Mouse (Mus musculus) midbrain, embryonic 11.5 days (tissue): ENCODE data around the gene 9130213A22Rik. TPM values are rescaled to one million over a fixed set of nuclear protein-coding genes. Genes with fewer than 3 reads are reported as not detected.

Experiments
- ATAC-seq: fragments of 200-750 bp; cut with Nextera tagmentation; 2 replicates; pipeline ENCODE4 v1.8.0; 2017; ENCODE audit warnings: moderate TSS enrichment, moderate library complexity; ENCODE audit not compliant: low FRiP score
- DNase-seq: peaks from one replicate; pipeline ENCODE4 v3.0.0; 2015; ENCODE audit warnings: low spot score; ENCODE audit errors: missing footprints
- H3K27ac ChIP-seq: fragments of 300-500 bp; sonication (generic); 2 replicates; pipeline ENCODE4 v1.5.1; 2014; ENCODE audit warnings: low read depth, low read length
- H3K27me3 ChIP-seq: fragments of 300-500 bp; sonication (generic); 2 replicates; pipeline ENCODE4 v1.6.1; 2014; ENCODE audit warnings: mild to moderate bottlenecking, low read length, moderate library complexity, mixed read lengths; ENCODE audit not compliant: control insufficient read depth, insufficient read depth
- H3K36me3 ChIP-seq: fragments of 300-500 bp; sonication (generic); 2 replicates; pipeline ENCODE4 v1.6.1; 2014; ENCODE audit warnings: mild to moderate bottlenecking, low read length, moderate library complexity, mixed read lengths; ENCODE audit not compliant: control insufficient read depth, insufficient read depth
- H3K4me1 ChIP-seq: fragments of 300-500 bp; sonication (generic); 2 replicates; pipeline ENCODE4 v1.6.1; 2014; ENCODE audit warnings: low read length; ENCODE audit not compliant: control insufficient read depth, insufficient read depth
- H3K4me2 ChIP-seq: fragments of 300-500 bp; sonication (generic); 2 replicates; pipeline ENCODE4 v1.6.1; 2014; ENCODE audit warnings: mild to moderate bottlenecking, moderate library complexity
- H3K4me3 ChIP-seq: fragments of 300-500 bp; sonication (generic); 2 replicates; pipeline ENCODE4 v1.5.1; 2014; ENCODE audit warnings: low read depth, low read length
- H3K9ac ChIP-seq: fragments of 300-500 bp; sonication (generic); 2 replicates; pipeline ENCODE4 v1.6.1; 2014; ENCODE audit warnings: low read length
- H3K9me3 ChIP-seq: fragments of 300-500 bp; sonication (generic); 2 replicates; pipeline ENCODE4 v1.6.1; 2016; ENCODE audit warnings: low read length; ENCODE audit not compliant: control insufficient read depth
- WGBS: fragments of 180-500 bp; shearing (Covaris S2); extraction: QIAGEN DNeasy Blood & Tissue Kit; methylation state at CpG from one replicate; pipeline ENCODE4 v1.1.7; 2014; 5-methylcytosine and 5-hydroxymethylcytosine counted together
- polyA plus RNA-seq: library from polyadenylated mRNA; unstranded; fragments of >200 nt; fragmentation: Nextera tagmentation; extraction: Ambion mirVana; gene quantifications from 2 replicates; pipeline ENCODE4 v1.2.1, GENCODE M21; 2014

Gene 9130213A22Rik
- polyA plus RNA-seq, 1 experiment from 2014 or later = 0.11 TPM

- WGBS = 13% methylated on average over 20 of the region's 20 CpGs
- Histone ChIP-seq H3K4me2 (peak overlapping the region; percentile 91), H3K4me3 (peak overlapping the region; percentile 61), H3K27ac (no peak overlapping the region), H3K4me1 (peaks cover 20% of the 10 kb centered on the region), H3K36me3 (no peaks in the 10 kb centered on the region), H3K9ac (peak overlapping the region; percentile 62), H3K9me3 (no peaks in the 10 kb centered on the region), H3K27me3 (peaks cover under 1% of the 10 kb centered on the region; the same call in 1 of the 2 replicates)
- no peak for ATAC-seq
- peak; percentile 84 for DNase-seq
These were observed 3.7 kb upstream of the 9130213A22Rik start for GRCm38 (mm10) chr11:69125919-69126705.

- Histone ChIP-seq H3K4me2 (peak within 1 kb of the TSS; percentile 91), H3K4me1 (peaks cover 22% of the 10 kb centered on the region), H3K9ac (peak within 1 kb of the TSS; percentile 62), H3K9me3 (no peaks in the 10 kb centered on the region), H3K36me3 (no peaks in the 10 kb centered on the region), H3K4me3 (peak within 1 kb of the TSS; percentile 61), H3K27me3 (peaks cover 4% of the 10 kb centered on the region), H3K27ac (no peak within 1 kb of the TSS)
- DNase-seq (no peak), ATAC-seq (no peak)
- WGBS = 9% methylated on average over 3 of the region's 3 CpGs
These were observed 3.3 kb upstream of the 9130213A22Rik start, which contains the start of gene Aloxe3 for GRCm38 (mm10) chr11:69125852-69125918. Aloxe3 (plus strand) TSS chr11:69125896.

- peak overlapping the region; percentile 91 for H3K4me2 ChIP-seq
- H3K36me3 ChIP-seq = no peaks in the 10 kb centered on the region
- H3K27me3 ChIP-seq = peaks cover 9% of the 10 kb centered on the region
- ATAC-seq (0 out of 2 replicates have a peak, but pooled peaks have one; percentile 16), DNase-seq (peak; percentile 100)
- H3K9me3 ChIP-seq = no peaks in the 10 kb centered on the region
- no peak overlapping the region for H3K27ac ChIP-seq
- H3K4me1 ChIP-seq = peaks cover 24% of the 10 kb centered on the region
- H3K9ac ChIP-seq = peak overlapping the region; percentile 62
- under 1% methylated on average over 24 of the region's 24 CpGs for WGBS
- peak overlapping the region; percentile 61 for H3K4me3 ChIP-seq
These were observed 2.9 kb upstream of the 9130213A22Rik start for GRCm38 (mm10) chr11:69125041-69125851.

DNA sequence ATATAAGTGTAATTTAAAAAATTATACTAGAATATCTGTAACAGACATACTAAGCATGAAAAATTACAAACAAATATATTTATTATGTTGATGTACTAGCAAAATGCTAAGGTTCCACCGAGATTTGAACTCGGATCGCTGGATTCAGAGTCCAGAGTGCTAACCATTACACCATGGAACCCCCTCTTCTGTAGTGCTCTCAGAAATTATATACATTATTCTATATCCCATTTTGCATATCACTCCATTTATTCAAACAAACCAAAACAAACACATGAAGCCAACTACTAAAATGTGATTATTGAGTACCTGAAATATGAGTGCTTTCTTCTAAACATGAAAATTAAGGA lies 2.1 kb upstream of the 9130213A22Rik start:
- peak; percentile 98 for DNase-seq
- H3K9ac ChIP-seq = no peak overlapping the region
- WGBS = under 1% methylated on average over 3 of the region's 3 CpGs
- H3K36me3 ChIP-seq = no peaks in the 10 kb centered on the region
- peak; percentile 60 for ATAC-seq
- peaks cover 12% of the 10 kb centered on the region for H3K27me3 ChIP-seq
- peaks cover 29% of the 10 kb centered on the region for H3K4me1 ChIP-seq
- no peaks in the 10 kb centered on the region for H3K9me3 ChIP-seq
- no peak overlapping the region for H3K27ac ChIP-seq
- H3K4me3 ChIP-seq = no peak overlapping the region; the same call in 1 of the 2 replicates
- H3K4me2 ChIP-seq = no peak overlapping the region

- DNase-seq (peak; percentile 100), ATAC-seq (peak; percentile 74)
- Histone ChIP-seq H3K9me3 (no peaks in the 10 kb centered on the region), H3K36me3 (no peaks in the 10 kb centered on the region), H3K4me1 (peaks cover 33% of the 10 kb centered on the region), H3K4me2 (peak overlapping the region; percentile 87), H3K4me3 (peak overlapping the region; percentile 59), H3K27ac (0 out of 2 replicates have a peak overlapping the region, but pooled peaks have one; percentile 8), H3K9ac (peak overlapping the region; percentile 58), H3K27me3 (peaks cover 12% of the 10 kb centered on the region)
- under 1% methylated on average over 31 of the region's 31 CpGs for WGBS
These were observed 1.5 kb upstream of the 9130213A22Rik start for GRCm38 (mm10) chr11:69123693-69124497.

DNA sequence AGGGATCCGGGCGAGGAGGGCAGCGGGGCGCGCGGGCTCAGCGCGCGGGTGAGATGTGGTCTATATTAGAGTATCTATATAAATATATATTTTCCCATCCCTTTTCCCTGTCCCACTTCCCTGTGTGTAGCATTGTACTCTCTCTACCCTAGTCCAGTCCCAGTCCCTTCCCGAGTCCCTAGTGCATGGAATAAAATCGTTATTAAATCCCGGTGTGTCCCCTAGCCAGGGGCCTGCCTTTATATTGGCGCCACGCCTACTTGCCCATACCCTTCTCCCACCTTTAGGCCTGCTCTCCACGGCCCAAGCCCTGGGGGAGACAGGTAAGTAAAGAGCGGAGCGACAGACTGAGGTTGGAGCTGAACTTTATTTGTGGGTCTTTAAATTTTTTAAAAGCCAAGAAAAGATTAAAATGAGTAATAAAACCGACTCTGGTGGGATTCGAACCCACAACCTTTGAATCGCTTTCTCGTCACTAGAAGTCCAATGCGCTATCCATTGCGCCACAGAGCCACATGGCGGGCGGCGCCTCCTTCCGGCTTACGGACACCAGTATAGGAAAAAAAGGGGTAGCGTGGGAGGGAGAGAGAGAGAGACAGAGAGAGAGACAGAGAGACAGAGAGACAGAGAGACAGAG lies 785 bp upstream of the 9130213A22Rik start:
- 0 out of 2 replicates have a peak, but pooled peaks have one; percentile 15 for ATAC-seq
- Histone ChIP-seq H3K9ac (peak overlapping the region; percentile 55), H3K27ac (no peak overlapping the region; the same call in 1 of the 2 replicates), H3K9me3 (no peaks in the 10 kb centered on the region), H3K4me2 (peak overlapping the region; percentile 87), H3K4me1 (peaks cover 34% of the 10 kb centered on the region), H3K4me3 (peak overlapping the region; percentile 59), H3K36me3 (no peaks in the 10 kb centered on the region), H3K27me3 (peaks cover 12% of the 10 kb centered on the region)
- WGBS = under 1% methylated on average over 29 of the region's 29 CpGs
- peak; percentile 100 for DNase-seq

DNA sequence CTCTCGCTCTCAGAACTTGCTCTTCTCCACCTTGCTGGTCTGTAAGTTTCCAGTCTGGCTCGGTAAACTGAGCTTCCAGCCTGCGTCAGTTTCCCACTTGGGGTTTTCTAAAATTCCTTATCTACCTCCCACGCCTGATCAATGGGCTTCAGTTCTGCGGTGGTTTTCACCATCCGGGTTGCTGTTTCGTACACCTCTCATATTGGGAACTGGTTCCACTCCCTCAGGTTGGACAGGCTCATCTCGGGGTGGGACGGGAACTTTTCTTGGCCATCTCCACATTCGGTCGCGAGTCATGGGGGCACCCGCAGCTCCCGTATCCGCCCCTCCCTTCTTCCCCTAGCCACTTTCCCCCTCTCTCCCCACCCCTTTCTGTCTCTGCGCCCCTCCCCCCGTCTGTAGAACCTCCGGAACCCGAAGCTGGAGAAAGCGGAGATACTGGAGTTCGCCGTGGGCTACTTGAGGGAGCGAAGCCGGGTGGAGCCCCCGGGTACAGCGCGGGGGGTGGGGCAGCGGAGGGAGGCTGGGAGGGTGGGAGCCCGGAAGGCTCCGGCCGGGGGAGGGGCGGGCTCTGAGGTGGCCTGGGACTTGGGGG lies 551 bp downstream of the 9130213A22Rik start:
- under 1% methylated on average over 32 of the region's 32 CpGs for WGBS
- no peak for ATAC-seq
- Histone ChIP-seq H3K36me3 (no peaks in the 10 kb centered on the region), H3K27ac (no peak overlapping the region), H3K4me1 (peaks cover 37% of the 10 kb centered on the region), H3K9me3 (no peaks in the 10 kb centered on the region), H3K9ac (peak overlapping the region; percentile 55), H3K4me3 (peak overlapping the region; percentile 59), H3K4me2 (peak overlapping the region; percentile 87), H3K27me3 (peaks cover 12% of the 10 kb centered on the region)
- DNase-seq = peak; percentile 96

DNA sequence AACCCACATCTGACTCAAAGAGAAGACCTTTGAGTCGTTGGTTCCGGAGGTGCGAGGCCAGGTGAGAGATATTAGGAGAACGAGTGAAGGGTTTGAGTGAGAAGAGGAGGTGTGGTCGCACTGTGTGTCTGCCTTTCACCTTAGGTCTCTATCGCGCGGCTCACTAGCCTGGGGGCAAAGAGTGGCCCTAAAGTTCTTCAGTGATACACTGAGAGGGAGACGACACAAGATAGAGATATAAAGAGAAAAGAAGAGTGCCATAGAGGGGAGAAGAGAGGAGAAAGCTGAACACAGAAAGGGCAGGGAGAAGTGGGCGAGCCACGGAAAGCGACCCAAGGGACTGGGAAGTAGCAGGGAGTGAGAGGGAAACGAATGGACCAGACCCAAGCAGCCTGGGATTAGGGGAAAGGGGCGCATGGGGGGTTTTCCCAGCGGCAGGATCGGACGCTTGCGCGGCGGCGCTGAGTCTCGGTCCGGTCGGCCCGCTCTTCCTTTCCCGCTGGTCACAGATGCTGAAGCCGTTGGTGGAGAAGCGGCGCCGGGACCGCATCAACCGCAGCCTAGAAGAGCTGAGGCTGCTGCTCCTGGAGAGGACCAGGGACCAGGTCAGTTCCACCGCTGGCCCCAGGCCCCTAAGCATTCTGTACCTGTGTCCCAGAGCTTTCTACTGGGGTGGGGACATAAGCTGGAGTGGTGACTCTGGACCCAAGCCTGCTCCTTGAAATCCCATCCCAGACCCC lies 1.2 kb downstream of the 9130213A22Rik start:
- peak; percentile 96 for DNase-seq
- Histone ChIP-seq H3K4me2 (peak overlapping the region; percentile 87), H3K9ac (peak overlapping the region; percentile 55), H3K27ac (no peak overlapping the region), H3K4me3 (peak overlapping the region; percentile 59), H3K36me3 (no peaks in the 10 kb centered on the region), H3K4me1 (peaks cover 36% of the 10 kb centered on the region), H3K27me3 (peaks cover 12% of the 10 kb centered on the region), H3K9me3 (no peaks in the 10 kb centered on the region)
- WGBS = under 1% methylated on average over 33 of the region's 33 CpGs
- ATAC-seq = no peak
